Mouse (Mus musculus): Measurements from ENCODE around the gene Tnnt3.

Gene Tnnt3

GRCm38 (mm10) chr7:142503206-142503605, 4.6 kb downstream of the Tnnt3 start:
- intact Hi-C loops (cut with DNase I) = no loop called here

GRCm38 (mm10) chr7:142505942-142506341, 7.3 kb downstream of the Tnnt3 start:
- intact Hi-C loops (cut with DNase I) = no loop called here

- intact Hi-C loops (cut with DNase I) = no loop called here
Observed at GRCm38 (mm10) chr7:142506501-142506900, 7.9 kb downstream of the Tnnt3 start.

- intact Hi-C loops (cut with DNase I) = no loop called here
Observed at GRCm38 (mm10) chr7:142507453-142507852, 8.8 kb downstream of the Tnnt3 start.

- intact Hi-C loops (cut with DNase I) = no loop called here
Observed at GRCm38 (mm10) chr7:142509518-142509917, 10.9 kb downstream of the Tnnt3 start.

- intact Hi-C loops (cut with DNase I) = no loop called here
Observed at GRCm38 (mm10) chr7:142510021-142510777, 11.6 kb downstream of the Tnnt3 start.

- intact Hi-C loops (cut with DNase I) = no loop called here
Observed at GRCm38 (mm10) chr7:142514048-142514447, 15.4 kb downstream of the Tnnt3 start.

- intact Hi-C loops (cut with DNase I) = no loop called here
Observed at GRCm38 (mm10) chr7:142516221-142516978, 17.8 kb downstream of the Tnnt3 start.

GRCm38 (mm10) chr7:142517531-142517930, 18.9 kb downstream of the Tnnt3 start:
- intact Hi-C loops (cut with DNase I) = no loop called here

- intact Hi-C loops (cut with DNase I) = no loop called here
Observed at GRCm38 (mm10) chr7:142520331-142520730, 21.7 kb downstream of the Tnnt3 start.

- intact Hi-C loops (cut with DNase I) = no loop called here
Observed at GRCm38 (mm10) chr7:142522352-142522751, 23.7 kb downstream of the Tnnt3 start.

GRCm38 (mm10) chr7:142523200-142523990, 24.8 kb downstream of the Tnnt3 start:
- intact Hi-C loops (cut with DNase I) = no loop called here

- intact Hi-C loops (cut with DNase I) = no loop called here
Observed at GRCm38 (mm10) chr7:142525342-142526178, 26.9 kb downstream of the Tnnt3 start.

GRCm38 (mm10) chr7:142529350-142529749, 30.7 kb downstream of the Tnnt3 start:
- intact Hi-C loops (cut with DNase I) = no loop called here

- intact Hi-C loops (cut with DNase I) = no loop called here
Observed at GRCm38 (mm10) chr7:142531973-142532521, 33.4 kb downstream of the Tnnt3 start.

- intact Hi-C loops (cut with DNase I) = no loop called here
Observed at GRCm38 (mm10) chr7:142532671-142533058, 34.0 kb downstream of the Tnnt3 start, which contains the start of gene Mrpl23. Mrpl23 (plus strand) TSS chr7:142532686.

GRCm38 (mm10) chr7:142533059-142533855, 34.6 kb downstream of the Tnnt3 start:
- intact Hi-C loops (cut with DNase I) = no loop called here

- intact Hi-C loops (cut with DNase I) = loop anchor here (5.0 kb wide), 2 partner anchors 47 to 137 kb away; no protein-coding TSS in a partner anchor
Observed at GRCm38 (mm10) chr7:142535116-142535515, 36.5 kb downstream of the Tnnt3 start.

- intact Hi-C loops (cut with DNase I) = loop anchor here (5.0 kb wide), 2 partner anchors 46 to 136 kb away; no protein-coding TSS in a partner anchor
Observed at GRCm38 (mm10) chr7:142535832-142536231, 37.2 kb downstream of the Tnnt3 start.

Data from adrenal gland (tissue).